Mouse (Mus musculus) urinary bladder, postnatal 0 days (tissue): ENCODE measurements around the gene B3gat1. TPM values are rescaled to one million over a fixed set of nuclear protein-coding genes. Genes with fewer than 3 reads are reported as not detected.

ENCODE experiments used
- polyA plus RNA-seq: library from polyadenylated mRNA; unstranded; fragments of >200 nt; fragmentation: Nextera tagmentation; extraction: Ambion mirVana; gene quantifications from 2 replicates; pipeline ENCODE4 v1.2.1, GENCODE M21; 2015

The B3gat1 gene
- not detected in 2 replicates for polyA plus RNA-seq

GRCm38 (mm10) chr9:26733206-26733891 is at the start of gene B3gat1:
Gene B3gat1 (plus strand): TSS chr9:26733728.

GRCm38 (mm10) chr9:26805935-26806666 is 72.6 kb downstream of the B3gat1 start, which contains the start of gene Glb1l2:
Gene Glb1l2 (minus strand): TSS chr9:26806468.

Other genes with a start within 250 kb of the B3gat1 start
- gene Glb1l2, start 72.7 kb downstream of the B3gat1 start, polyA plus RNA-seq, result 9.1 and 11.1 TPM in 2 replicates
- 0.21 TPM in 1 of 2 replicates, not detected in the other for gene Glb1l3, start 127.2 kb downstream of the B3gat1 start, polyA plus RNA-seq
- not detected in 2 replicates for gene Gm1110, start 189.4 kb downstream of the B3gat1 start, polyA plus RNA-seq